Mouse (Mus musculus): ENCODE measurements around the gene Dip2b.

Dip2b gene

GRCm38 (mm10) chr15:100216173-100216572, 177.7 kb downstream of the Dip2b start:
- peak; percentile 47 for DNase-seq (ENCODE audit: low read depth, low spot score)

GRCm38 (mm10) chr15:100218018-100218417, 179.6 kb downstream of the Dip2b start:
- DNase-seq (ENCODE audit: low read depth, low spot score): no peak

GRCm38 (mm10) chr15:100219396-100219795, 180.9 kb downstream of the Dip2b start:
- DNase-seq (ENCODE audit: low read depth, low spot score): no peak

GRCm38 (mm10) chr15:100220916-100221315, 182.5 kb downstream of the Dip2b start:
- DNase-seq (ENCODE audit: low read depth, low spot score): no peak

- no peak for DNase-seq (ENCODE audit: low read depth, low spot score)
These were observed 186.9 kb downstream of the Dip2b start for GRCm38 (mm10) chr15:100225381-100225780.

- DNase-seq (ENCODE audit: low read depth, low spot score): peak; percentile 67
These were observed 187.4 kb downstream of the Dip2b start for GRCm38 (mm10) chr15:100225891-100226290.

- DNase-seq (ENCODE audit: low read depth, low spot score): no peak
These were observed 188.7 kb downstream of the Dip2b start for GRCm38 (mm10) chr15:100227031-100227662.

GRCm38 (mm10) chr15:100227663-100228534, 189.4 kb downstream of the Dip2b start, which contains the start of gene Atf1:
Gene Atf1 (plus strand): TSS chr15:100227819.
- DNase-seq (ENCODE audit: low read depth, low spot score): peak; percentile 95

GRCm38 (mm10) chr15:100228535-100229336, 190.3 kb downstream of the Dip2b start:
- no peak for DNase-seq (ENCODE audit: low read depth, low spot score)

- DNase-seq (ENCODE audit: low read depth, low spot score): no peak
These were observed 192.2 kb downstream of the Dip2b start for GRCm38 (mm10) chr15:100230655-100231054.

- no peak for DNase-seq (ENCODE audit: low read depth, low spot score)
These were observed 193.4 kb downstream of the Dip2b start for GRCm38 (mm10) chr15:100231616-100232525.

GRCm38 (mm10) chr15:100235208-100235965, 196.9 kb downstream of the Dip2b start:
- DNase-seq (ENCODE audit: low read depth, low spot score): peak; percentile 76

GRCm38 (mm10) chr15:100236952-100237351, 198.5 kb downstream of the Dip2b start:
- DNase-seq (ENCODE audit: low read depth, low spot score): no peak

- DNase-seq (ENCODE audit: low read depth, low spot score): peak; percentile 33
These were observed 203.3 kb downstream of the Dip2b start for GRCm38 (mm10) chr15:100241780-100242179.

GRCm38 (mm10) chr15:100245951-100246350, 207.5 kb downstream of the Dip2b start:
- no peak for DNase-seq (ENCODE audit: low read depth, low spot score)

- DNase-seq (ENCODE audit: low read depth, low spot score): no peak
These were observed 208.8 kb downstream of the Dip2b start for GRCm38 (mm10) chr15:100247296-100247695.

GRCm38 (mm10) chr15:100248665-100249433, 210.4 kb downstream of the Dip2b start:
- DNase-seq (ENCODE audit: low read depth, low spot score): no peak

GRCm38 (mm10) chr15:100251153-100251780, 212.8 kb downstream of the Dip2b start:
- peak; percentile 92 for DNase-seq (ENCODE audit: low read depth, low spot score)

GRCm38 (mm10) chr15:100256386-100256785, 217.9 kb downstream of the Dip2b start:
- DNase-seq (ENCODE audit: low read depth, low spot score): no peak

Measured in brain, adult 2 months (tissue).